Mouse (Mus musculus) testis, adult 2 months (tissue): ENCODE data around the gene Stag1. TPM values are rescaled to one million over a fixed set of nuclear protein-coding genes. Genes with fewer than 3 reads are reported as not detected.

ENCODE experiments used
- H3K27ac ChIP-seq: fragments of 200-500 bp; 2 replicates; pipeline ENCODE4 v1.5.1; 2012; ENCODE audit warnings: low read depth, low read length; ENCODE audit not compliant: control insufficient read depth, insufficient read depth
- H3K27me3 ChIP-seq: fragments of 200-500 bp; 2 replicates; pipeline ENCODE4 v1.6.1; 2012; ENCODE audit warnings: mild to moderate bottlenecking, low read length, moderate library complexity; ENCODE audit not compliant: control insufficient read depth, insufficient read depth
- H3K36me3 ChIP-seq: fragments of 200-500 bp; 2 replicates; pipeline ENCODE4 v1.6.1; 2012; ENCODE audit warnings: mild to moderate bottlenecking, low read length; ENCODE audit not compliant: control insufficient read depth, insufficient read depth
- H3K4me1 ChIP-seq: fragments of 200-500 bp; 2 replicates; pipeline ENCODE4 v1.6.1; 2012; ENCODE audit warnings: low read length; ENCODE audit not compliant: control insufficient read depth, insufficient read depth
- H3K4me3 ChIP-seq: fragments of 200-500 bp; 2 replicates; pipeline ENCODE4 v1.5.1; 2012; ENCODE audit warnings: low read depth, mild to moderate bottlenecking, low read length, moderate library complexity, mixed read lengths; ENCODE audit not compliant: control insufficient read depth
- CTCF ChIP-seq: fragments of 200-500 bp; IDR thresholded peaks from 2 replicates; pipeline ENCODE4 v1.5.1; 2012; ENCODE audit warnings: low read depth, mild to moderate bottlenecking, inconsistent platforms, low read length, moderate library complexity; ENCODE audit not compliant: control insufficient read depth, insufficient read depth, insufficient replicate concordance
- POLR2A ChIP-seq: fragments of 200-500 bp; IDR thresholded peaks from 2 replicates; pipeline ENCODE4 v1.6.1; 2012; ENCODE audit warnings: low read depth, mild to moderate bottlenecking, inconsistent platforms, low read length, moderate library complexity; ENCODE audit not compliant: control insufficient read depth
- polyA plus RNA-seq: library from polyadenylated mRNA; depleted of rRNA; stranded (reverse); fragments of >200 nt; gene quantifications from 2 replicates; pipeline ENCODE4 v1.2.3, GENCODE M21; 2012

Stag1 gene
- polyA plus RNA-seq, 1 experiment: 7.0 TPM

- Histone ChIP-seq H3K27ac (no peak overlapping the region), H3K4me1 (peaks cover 7% of the 10 kb centered on the region), H3K36me3 (no peaks in the 10 kb centered on the region), H3K27me3 (no peaks in the 10 kb centered on the region), H3K4me3 (no peak overlapping the region)
- TF ChIP-seq POLR2A (no peak), CTCF (no peak)
Measured at GRCm38 (mm10) chr9:100584031-100584430, 13.6 kb upstream of the Stag1 start.

DNA sequence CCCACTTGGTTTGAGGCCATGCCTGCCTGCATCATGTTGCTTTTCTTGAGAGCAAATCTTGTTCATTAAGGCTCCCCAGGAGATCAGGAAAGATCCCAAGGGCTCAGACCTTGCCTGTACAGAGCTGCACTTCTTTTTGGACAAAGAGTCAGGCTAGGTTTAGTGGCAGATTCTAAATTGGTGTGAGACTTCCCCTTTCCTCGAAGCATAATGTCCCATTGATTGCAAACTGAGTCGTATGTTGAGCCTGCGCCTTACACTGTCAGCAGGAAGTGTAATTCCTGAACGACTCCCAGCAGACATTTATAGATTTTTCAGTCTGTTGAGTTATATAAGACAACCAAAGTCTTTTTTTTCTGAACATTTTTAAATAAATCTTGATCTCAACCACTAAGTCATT, 7.1 kb upstream of the Stag1 start:
- Histone ChIP-seq H3K4me1 (no peaks in the 10 kb centered on the region), H3K4me3 (no peak overlapping the region)
- TF ChIP-seq CTCF (no peak), POLR2A (no peak)

GRCm38 (mm10) chr9:100596317-100596716, 1.3 kb upstream of the Stag1 start:
- no peak overlapping the region for H3K27ac ChIP-seq
- no peaks in the 10 kb centered on the region for H3K36me3 ChIP-seq
- H3K4me1 ChIP-seq: peaks cover 2% of the 10 kb centered on the region; the same call in 1 of the 2 replicates
- no peak overlapping the region for H3K4me3 ChIP-seq
- TF ChIP-seq CTCF (no peak), POLR2A (no peak)
- H3K27me3 ChIP-seq: no peaks in the 10 kb centered on the region

More for the DNA sequence above, 7.1 kb upstream of the Stag1 start:
- Histone ChIP-seq H3K36me3 (no peaks in the 10 kb centered on the region), H3K27ac (no peak overlapping the region), H3K27me3 (no peaks in the 10 kb centered on the region)

DNA sequence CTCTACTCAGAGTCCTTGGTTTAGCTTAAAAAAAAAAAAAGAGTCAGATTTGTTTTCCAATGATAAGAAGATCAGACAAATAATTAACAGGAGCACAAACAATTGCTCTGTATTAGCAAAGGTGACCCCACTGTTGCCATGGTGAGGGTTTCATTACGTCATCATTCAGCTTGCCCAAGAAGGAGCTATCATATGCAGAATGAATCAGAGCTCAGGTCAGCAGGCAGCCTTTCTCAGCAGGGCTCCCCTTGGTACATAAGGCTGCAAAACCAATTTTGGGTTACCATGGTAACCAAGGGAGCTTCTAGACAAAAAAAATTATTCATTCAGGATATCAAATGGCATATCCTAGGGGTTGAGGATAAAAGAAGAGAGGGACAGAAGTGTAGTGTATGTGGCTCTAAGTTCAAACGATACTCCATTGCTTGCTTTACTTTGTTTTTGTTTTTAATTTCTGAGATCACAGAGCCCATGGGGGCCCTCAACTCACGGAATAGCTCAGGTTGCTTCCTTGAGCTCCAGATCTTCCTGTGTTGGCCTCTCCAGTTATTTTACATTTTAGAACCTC, 2.2 kb downstream of the Stag1 start:
- no peak overlapping the region for H3K4me3 ChIP-seq
- H3K4me1 ChIP-seq: peaks cover 2% of the 10 kb centered on the region; the same call in 1 of the 2 replicates
- TF ChIP-seq POLR2A: no peak
- no peak for TF ChIP-seq CTCF
- H3K27ac ChIP-seq: no peak overlapping the region
- H3K36me3 ChIP-seq: no peaks in the 10 kb centered on the region
- H3K27me3 ChIP-seq: no peaks in the 10 kb centered on the region

- no peak overlapping the region for H3K27ac ChIP-seq
Measured at GRCm38 (mm10) chr9:100602130-100602529, 4.5 kb downstream of the Stag1 start.

DNA sequence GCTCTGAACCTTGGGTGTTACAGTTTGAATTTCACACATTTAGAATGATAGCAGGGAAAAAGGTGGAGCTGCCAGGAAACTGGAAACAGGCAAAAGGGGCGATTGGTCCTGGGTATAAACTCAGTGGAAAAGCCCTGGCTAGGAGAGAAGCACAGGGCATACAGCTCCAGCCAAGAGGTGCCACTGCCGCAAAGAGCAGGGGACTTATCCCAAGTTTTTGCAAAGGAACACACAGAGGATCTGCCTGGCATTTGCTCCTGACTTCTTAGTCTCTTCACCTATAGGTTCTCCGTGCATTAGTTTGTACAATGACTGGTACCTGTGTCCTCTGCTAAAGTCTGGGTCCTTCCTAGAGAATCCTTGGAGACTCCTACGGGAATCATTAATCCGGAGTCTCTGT, 5.6 kb downstream of the Stag1 start:
- no peak overlapping the region for H3K27ac ChIP-seq
- H3K36me3 ChIP-seq: no peaks in the 10 kb centered on the region
- no peak for TF ChIP-seq CTCF
- H3K4me1 ChIP-seq: no peaks in the 10 kb centered on the region; the same call in 1 of the 2 replicates
- no peaks in the 10 kb centered on the region for H3K27me3 ChIP-seq
- H3K4me3 ChIP-seq: no peak overlapping the region

More at GRCm38 (mm10) chr9:100602130-100602529, 4.5 kb downstream of the Stag1 start:
- Histone ChIP-seq H3K4me1 (peaks cover 2% of the 10 kb centered on the region; the same call in 1 of the 2 replicates), H3K27me3 (no peaks in the 10 kb centered on the region), H3K36me3 (no peaks in the 10 kb centered on the region), H3K4me3 (no peak overlapping the region)
- no peak for TF ChIP-seq CTCF
- TF ChIP-seq POLR2A: no peak

DNA sequence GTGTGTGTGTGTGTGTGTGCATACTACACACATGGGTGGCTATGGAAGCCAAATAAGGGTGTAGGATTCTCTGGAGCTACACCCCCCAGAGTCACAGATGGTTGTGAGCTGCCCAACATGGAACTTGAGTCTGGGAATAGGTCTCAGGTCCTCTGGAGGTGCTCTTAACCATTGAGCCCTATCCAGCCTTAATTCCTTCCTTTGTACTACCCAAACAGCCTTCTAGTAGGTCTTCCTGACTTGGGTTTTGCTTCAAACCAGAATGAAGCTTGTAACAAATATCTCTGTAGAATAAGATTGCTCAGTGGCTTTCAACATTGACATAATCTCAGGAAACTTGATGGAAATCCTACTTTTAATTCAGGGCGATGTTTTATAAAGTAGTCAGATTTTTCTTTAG, 7.9 kb downstream of the Stag1 start:
- Histone ChIP-seq H3K4me1 (no peaks in the 10 kb centered on the region), H3K27me3 (no peaks in the 10 kb centered on the region), H3K27ac (no peak overlapping the region), H3K36me3 (no peaks in the 10 kb centered on the region), H3K4me3 (no peak overlapping the region)
- TF ChIP-seq POLR2A: no peak
- no peak for TF ChIP-seq CTCF
